Mouse (Mus musculus) kidney, postnatal 36 days (tissue): ENCODE measurements at regions not wholly inside any gene's neighbourhood (a gene's known extent, or its start where the extent isn't known, plus 50 kb on each side); places are given as distances from the start of the nearest gene placed in this dataset.

Experiments used
- DNase-seq, 2 experiments: peaks; one replicate each; pipeline ENCODE4 v3.0.0; 2021 to 2022; ENCODE audit warnings: mixed read lengths in 2 of 2

DNA sequence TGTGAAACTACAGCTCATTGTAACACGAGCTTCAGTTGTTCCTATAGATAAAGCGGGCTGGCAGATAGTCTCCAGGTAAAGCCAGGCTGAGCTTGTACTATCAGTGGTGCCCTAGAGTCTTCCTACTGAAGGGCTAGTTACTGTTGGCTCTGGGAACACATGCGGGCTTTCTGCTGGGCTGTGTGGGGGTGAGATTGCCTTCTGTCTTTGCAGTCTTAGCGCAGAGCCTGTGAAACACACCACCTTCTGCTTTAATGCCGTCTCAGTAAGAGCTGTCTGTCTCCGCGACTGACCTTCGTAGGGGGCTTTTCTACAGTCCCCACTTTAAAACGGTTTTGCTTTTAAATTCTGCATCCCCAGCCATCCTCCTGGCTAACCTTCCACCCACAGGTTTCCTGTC is 76.7 kb downstream of the Trim29 start:
- DNase-seq, result no peak

DNA sequence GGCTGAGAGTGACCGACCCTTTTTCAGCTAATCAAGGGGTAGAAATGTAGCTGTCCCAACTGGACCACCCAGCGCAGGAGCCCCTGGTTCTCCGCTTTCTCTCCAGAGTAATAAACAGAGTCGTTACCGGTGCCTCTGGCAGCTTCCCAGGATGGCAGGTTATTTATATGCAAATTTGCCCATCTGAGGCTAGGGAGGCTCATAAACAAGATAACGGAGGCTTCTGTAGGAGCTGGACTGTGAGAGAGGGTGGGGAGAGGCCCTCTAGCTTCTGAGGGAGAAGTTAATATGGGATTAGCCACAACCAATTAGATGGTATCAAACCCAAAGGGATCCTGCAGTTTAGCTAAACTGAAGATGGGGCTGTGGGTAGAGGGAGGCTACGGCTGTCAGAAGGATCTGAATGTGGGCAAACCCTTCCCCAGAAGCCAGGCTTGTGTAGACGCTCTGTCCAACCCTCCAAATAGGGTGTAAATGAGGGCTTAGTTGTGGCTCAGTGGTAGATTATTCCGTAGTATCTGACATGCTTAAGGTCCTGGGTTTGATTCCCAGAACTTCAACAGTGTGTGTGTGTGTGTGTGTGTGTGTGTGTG is 78.9 kb downstream of the Trim29 start:
- no peak for DNase-seq

DNA sequence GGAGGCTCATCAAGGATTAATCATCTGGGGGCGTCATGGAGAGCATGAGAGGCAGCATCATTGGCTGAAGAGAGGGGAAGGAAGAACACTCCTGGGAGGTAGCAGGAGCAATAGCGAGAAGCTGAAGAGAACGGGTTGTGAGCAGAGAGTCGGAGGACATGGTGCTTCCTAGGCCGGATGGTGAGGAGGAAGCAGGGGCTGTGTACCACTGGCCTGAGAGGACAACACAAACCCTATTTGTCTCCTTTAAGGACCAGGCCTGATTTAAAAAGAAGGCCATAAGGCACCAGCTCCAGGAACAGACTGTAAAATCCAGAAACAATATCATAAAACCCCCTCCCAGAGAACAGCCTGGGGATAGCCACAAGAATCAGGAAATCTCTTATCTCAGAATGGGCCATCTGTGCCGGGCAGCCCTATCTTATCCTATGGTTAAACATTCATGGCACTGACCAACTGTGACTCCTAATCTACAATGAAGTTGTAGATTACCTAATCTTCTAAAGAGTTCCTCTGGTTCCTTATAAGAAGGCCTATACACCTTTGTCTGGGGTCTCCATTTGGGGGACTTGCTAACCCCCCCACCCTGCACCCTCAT is 81.9 kb downstream of the Trim29 start:
- DNase-seq, result no peak

DNA sequence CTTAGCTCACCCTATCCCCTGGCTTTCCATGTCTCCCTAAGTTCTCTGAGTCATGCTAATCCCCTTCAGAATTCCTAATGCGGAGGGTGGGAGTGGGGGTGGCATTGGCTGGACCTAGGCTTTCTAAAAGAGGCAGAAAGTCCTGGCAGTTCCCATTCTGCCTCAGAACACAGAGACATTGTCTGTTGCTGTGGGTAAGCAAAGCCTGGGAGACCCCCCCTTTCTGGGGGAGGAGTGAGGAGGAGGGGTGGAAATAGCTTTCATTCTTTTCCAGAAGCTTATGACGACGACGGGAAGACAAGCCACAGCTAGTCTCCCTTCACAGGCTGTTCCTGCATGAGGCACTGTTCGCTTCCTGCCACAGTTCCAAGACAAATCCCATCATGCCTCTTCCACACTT is 83.6 kb downstream of the Trim29 start:
- no peak for DNase-seq

DNA sequence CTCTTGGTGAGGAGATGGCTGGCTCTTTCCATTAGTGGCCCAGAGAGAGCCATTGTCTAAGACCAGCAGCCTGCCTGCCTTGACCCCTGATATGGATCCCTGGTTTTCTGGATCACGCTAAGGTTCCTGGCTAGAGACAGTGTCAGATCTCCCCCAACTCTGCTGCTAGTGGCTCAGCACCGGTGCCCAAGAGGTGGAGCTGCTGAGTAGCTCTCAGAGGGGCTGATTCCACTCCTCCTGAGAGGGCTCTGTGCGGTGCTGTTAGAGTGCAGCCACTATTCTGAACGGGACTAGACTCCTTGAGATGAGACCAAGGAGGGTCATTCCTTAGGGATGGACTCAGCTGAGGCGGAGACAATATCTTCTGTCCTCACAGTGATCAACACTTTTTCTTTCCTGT is 84.6 kb downstream of the Trim29 start:
- DNase-seq, result peak; percentile 5 to 52

DNA sequence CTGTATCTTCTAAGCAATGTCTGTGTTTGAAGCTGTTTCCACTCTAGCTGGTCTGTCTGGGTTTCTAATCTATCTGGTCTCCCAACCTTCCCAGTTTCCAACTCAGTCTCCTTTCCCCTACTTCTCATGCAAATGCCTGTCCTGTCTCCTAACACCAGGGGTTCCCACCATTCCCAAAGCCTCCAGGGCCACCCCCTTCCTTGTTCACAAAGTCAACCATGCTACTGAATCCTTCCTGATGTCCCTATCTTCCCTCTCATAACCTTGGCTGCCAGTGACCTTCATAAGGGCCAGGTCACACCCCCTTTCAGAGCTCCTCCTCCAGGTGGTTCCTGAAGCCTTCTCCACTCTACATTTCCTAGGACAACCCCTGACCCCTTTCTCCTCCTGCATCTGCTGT is 85.9 kb downstream of the Trim29 start:
- no peak for DNase-seq

DNA sequence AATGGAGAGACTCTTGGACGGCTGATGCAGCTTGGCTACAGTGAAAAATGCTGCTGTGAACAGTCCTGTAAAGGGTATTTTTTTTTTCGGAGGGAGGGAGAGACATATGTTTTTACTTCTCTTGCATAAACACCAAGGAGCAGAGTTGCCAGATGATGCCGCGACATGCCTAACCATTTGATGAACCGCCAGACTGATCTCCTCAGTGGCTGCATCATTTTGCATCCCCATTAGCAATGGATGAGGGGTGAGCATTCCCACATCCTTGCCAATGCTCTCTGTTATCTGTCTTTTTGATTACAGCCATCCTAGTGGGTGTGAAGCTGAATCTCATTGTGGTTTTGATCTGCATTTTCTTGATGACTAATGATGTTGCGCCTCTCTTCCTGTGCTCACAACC is 97.8 kb downstream of the Trim29 start:
- DNase-seq, result no peak

DNA sequence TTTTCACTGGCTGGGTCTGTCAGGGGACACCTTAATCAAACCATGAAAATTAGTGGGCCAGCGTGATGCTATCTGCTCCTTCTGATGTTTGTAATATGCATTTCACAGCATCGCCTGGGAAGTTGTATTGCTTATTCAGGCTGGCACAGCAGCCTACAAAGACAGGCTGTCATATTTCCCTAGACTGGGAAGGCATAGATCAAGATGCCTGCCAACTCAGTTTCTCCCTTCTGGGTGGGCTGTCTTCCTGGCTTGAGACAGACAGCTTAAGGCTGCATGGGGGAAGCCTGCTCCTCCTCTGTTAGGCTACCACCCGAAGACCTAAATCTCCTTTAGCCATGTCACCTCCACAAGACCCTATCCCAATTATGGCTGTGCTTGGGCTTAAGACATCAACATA is 101.8 kb downstream of the Trim29 start:
- no peak for DNase-seq

DNA sequence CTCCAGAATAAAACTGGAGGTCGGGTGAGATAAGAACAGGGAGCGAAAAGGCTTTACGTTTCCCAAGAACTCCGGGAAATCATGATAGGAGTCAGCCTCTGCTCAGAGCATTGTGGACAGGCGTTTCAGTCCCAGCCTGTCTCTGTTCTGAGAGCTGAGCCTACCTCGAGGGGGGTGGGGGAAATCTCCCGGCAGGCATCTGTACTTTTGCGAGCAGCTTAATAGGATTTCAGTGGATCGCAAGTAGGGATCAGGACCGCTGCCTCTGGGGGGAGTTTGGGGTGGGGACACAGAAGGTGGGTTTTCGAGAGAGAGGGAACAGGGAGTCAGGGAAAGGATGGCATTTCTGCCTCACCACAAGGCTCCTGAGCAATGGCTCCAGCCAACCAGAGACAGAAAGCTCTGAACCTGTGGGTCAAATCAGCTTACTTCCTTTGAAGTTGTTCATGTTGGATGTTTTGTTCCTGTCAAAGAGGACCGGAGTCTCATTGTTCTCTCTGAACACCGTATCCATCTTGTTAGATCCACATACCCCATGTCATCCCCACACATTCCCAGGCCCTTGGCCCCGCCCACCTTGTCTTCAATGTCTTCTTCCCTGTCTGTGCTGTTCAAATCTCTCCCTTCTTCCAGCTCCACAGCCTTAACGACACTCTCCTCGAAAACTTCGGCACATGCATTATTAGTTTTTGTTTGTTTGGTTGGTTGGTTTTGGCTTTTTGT is 109.5 kb downstream of the Trim29 start:
- no peak for DNase-seq

DNA sequence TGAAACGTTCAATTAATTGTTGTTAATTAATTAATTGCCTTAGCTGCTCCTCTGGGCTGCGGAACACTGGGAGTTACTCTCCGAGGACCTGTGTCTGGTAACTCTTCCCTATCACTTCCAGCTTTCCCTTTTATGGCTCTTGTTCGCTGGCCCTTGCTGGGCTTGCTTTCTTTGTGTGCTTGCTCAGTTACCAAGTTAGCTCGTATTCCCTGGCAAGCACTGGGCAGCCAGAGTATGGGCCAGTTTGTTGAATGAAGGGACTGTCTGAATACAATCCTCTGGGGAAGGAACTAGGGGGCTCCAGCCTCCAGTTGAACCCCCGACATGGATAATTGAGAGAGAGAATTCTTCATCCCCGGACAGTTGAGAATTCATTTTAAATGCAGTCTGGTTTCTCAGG is 116.4 kb downstream of the Trim29 start:
- DNase-seq, result no peak

DNA sequence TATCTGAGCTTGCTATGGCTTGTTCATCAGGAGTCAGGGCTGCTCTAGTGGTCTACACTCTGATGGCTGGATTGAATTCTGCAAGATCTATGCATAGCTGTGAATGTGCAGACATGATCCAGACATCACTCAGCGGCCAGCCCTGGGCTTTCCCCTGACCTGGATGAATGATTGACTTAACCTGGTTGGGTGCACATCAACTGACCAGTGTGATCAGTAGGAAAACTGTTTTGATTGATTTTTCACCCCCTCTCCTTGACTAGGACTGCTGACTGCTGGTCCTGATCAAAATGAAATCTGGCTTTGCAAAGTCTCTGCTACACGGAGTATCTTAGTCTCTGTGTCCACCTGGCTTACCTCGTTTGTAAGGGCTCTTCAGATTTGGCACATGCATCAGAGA is 123.3 kb downstream of the Trim29 start:
- peak; percentile 19 to 39 for DNase-seq

DNA sequence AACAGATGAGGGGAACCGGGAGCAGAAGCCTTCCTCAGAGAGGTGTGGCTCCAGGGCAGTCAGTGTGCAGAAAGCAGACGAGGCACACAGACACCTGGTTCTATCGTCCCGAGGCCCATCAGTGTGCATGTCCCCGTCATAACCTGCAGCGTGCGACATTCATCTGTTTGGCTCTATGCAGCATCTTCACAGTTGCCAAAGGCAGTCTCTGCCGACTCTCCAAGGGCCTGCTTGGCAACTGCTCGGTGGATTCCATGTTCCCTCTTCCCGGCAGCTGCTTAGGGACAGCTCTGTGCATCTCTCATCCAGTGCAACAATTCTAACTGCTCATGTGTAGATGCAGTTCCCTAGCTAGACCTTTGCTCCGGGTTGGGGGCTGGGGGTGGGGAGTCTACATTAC is 127.8 kb downstream of the Trim29 start:
- no peak for DNase-seq

DNA sequence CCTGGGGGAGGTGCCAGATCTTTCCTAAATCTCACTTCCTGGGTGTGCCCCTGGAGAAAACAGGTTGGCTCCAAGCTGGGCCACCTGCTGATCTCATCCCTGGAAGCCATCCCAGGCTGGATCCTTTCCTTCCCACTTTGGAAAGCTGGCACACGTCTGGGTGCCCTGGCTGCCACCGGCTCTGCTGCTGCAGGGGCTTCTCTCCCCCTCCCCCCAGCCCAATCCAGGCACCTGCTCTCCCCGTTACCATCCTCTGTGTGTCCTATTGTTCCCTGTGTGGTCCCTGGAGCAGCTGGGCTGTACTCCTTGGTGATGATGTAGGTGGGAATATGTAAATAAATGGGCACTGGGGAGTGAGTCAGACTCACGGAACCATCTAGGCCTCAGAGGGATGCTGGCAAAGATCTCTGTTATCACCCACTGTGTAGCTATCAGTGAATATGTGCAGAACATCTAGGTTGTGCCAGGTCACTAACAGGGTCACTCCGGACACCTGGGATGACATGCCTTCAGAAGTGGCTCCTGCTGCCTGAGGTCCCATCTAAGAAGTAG is 130.4 kb downstream of the Trim29 start:
- DNase-seq, result no peak

DNA sequence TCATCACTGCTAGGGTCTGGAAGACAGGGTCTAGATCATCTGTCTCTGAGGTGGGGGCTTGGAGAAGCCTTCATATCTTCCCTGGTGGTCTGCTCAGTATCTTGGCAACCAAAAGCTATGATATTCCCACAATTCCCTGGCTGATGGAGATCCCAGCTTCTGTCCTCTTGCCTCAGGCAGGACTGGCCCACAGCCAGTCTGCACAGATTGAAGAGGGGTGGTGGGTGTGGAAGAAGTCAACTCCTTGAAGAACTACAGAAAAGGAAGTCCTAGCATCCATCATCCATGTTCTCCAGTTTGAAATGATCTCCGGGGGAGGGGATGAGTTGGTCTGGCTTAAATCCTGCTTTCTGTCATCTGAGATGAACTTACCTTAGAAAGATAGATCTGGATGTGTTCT is 134.8 kb downstream of the Trim29 start:
- DNase-seq, result no peak

DNA sequence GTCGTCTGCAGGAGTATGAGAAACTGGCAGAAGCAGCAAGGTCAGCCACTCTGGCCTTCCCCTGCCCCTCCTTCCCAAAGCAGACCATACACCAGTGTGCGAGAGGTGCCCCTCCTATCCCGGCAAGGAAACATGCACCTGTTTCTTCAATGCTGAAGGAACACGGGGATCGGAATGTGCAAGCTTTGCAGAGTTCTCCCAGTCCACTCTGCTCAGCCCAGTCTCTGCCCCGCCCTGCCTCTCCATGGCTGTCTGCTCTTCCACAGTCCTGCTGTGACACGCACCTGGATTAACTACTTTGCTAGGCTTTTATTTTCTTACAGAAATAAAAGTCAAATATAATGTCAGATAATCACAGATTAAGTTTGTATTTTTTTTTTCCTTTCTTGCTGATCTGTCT is 136.7 kb downstream of the Trim29 start:
- peak; percentile 55 to 71 for DNase-seq

DNA sequence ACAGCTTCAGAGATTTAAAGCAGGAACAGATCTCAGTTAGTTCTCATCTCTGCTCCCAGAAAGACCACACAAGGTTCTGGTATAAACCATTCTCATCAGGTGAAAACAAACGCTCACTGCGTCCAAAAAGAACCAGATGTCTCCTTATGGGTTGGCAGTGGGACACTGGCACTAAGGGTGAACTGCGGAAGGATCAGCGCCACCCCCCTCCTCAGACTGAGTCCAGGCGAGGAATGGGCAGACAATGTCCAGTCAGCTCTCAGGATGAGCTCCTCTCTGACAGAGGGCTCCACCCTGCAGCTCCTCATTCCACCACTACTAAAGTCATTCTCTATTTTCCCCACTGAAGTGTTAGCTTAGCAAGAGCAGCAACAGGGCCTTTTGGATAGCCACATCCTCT is 138.3 kb downstream of the Trim29 start:
- DNase-seq, result no peak

DNA sequence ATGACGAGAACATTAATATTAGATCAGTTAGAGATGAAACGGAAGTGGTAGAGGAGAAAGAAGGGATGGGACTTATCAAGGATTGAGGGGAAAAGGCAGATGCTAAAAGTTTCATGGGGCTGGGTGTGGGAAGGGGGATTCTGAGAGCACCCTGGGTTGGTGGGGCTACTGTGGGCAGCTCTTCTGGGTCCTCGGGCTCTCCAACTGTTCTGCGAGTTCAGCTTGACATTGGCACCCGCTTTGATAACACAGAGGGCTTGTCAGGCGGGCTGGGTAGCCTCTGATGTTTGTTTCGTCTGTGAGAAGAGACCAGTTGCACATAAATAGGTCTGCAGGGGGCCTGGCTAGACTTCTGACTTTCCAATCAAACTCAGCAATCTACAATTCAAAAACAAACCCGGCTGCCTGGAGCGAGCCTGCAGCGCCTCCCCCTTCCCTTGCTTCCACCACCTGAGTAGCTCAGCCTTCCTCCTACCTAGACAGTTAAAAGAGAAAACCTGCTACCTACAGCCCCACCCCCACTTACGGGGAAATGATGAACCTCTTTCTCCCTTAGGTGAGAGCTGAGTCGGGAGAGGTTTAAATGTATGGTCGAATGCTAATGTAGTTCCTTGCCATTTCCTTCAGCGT is 143.4 kb downstream of the Trim29 start:
- DNase-seq, result peak; percentile 46 to 47

DNA sequence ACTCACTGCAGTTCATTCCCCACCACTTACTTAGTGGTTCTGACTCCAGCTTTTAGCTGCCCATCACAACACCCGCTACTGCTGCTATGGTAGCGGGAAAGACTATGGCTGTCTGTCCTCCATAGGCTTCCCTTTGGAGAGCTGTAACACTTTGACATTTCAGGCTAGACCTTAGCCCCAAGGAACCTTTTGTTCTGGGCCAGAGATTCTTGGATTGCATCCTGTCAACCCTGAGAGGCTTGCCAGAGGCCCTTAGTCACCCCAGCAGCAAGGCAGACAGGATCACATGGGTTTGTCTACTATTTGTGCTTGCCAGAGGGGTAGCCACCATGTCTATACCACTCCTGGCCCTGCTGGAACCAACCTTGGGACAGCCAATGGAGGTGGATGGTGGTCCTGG is 147.1 kb downstream of the Trim29 start:
- peak in 1 of 2 experiments; percentile 24 for DNase-seq

DNA sequence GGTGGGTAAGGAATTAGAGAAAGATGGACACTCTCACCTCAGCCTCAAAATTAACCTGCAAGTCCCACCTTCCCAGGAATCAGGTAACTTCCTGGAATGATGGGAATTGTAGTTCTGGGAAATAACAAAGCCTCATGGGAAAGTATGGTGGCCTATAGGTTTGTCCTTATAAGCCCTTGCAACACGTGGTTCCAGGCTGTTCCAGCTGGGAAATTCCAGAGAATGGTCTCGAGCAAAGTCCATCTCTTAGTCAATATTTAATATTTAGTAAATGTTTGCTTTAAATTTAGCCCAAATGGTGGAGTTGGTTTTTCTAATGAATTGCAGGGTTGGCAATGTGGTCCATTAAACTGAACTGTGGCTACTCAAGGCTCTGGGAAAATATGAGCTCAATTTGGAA is 150.5 kb downstream of the Trim29 start:
- peak; percentile 55 to 80 for DNase-seq

DNA sequence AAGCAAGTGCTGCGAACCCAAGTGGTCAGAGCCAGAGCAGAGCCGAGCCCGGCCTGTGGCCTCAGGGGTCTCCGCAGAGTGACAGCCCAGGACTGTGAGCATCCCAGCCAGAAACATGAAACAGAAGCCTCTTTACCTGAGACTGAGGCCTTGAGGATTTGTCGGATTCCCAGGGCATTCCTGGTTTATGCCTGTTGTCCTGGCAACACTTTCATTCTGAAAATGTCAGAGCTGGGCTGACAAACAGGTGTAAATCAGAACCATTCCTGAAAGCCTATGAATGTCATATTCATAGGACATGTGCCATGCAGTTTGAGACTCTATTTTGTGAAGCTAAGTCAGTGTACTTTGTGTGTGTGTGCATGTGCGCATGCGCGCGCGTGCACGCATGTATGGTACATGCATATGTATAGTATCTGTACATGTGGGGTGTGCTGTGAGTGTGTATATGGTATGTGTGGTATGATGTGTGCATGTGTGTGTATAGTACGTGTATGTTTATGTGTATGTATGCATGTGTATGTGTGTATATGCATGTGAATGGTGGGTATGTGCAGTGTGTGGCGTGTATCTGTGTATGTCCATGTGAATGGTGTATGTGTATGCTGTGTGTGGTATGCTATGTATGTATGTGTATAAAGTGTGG is 152.9 kb downstream of the Trim29 start:
- DNase-seq, result no peak

DNA sequence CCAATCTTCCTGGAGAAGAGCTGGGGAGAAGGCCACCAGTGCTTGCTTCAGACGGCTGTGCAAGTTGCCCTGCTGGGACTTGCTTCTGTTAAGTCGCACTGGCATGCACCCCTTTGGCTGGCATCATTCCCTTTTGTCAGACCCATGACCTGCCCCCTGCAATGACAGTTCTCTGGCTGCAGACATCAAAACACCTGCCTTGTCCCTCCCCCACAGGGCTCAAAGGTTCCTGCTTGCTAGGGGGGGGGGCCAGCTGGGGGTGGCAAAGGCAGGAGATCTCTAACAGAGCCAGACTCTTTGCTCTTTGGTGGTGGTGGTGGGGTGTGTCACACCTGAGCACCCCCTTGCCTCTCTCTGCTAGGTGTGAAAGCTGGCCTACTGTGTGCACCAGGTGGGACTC is 154.5 kb downstream of the Trim29 start:
- DNase-seq, result peak; percentile 85 to 91

DNA sequence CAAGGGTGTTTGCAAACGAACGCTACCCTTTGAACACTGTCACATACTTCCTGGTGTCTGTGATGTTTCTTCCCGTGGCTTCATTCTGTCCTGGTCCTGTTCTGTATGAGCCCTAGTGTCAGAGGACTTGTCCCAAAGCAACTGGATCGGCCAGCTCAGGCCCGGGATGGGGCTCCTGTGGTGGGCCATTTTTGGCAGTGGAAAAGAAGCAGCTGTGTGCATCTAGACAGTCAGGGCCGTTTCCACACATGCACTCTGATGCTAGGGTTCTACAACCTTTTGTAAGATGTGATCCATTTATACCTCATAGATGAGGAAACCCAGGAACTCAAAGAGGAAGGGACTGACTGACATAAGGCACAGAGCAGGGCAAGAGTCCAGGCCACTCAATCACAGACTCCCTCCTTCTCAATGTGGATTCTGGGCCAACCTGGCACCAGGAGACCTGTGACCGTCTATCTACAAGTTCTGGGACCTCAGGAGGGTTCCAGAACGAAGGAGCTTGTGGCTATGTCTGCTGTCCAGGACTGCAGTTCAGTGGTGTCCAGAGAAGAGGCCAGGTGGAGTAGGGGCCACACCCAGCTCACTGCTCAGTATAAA is 155.2 kb downstream of the Trim29 start:
- peak; percentile 57 to 64 for DNase-seq

DNA sequence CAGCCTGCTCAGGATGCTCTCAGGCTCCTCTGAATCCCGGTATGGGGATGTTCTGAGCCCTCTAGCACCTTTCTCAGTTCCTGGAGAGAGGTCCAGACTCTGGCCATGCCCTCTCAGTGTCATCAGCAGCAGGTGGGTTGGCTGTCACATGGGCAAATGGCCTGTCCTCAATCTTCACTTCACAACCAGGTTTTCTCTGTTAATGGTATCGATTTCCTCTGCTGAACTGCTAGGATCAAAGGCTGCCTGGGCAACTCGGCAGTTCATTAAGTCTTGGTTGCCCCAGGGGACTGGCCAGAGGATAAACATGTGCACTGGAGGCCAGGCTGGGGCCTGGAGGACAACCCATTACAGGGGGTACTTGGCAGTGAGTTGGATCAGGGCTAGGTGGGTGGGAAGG is 156.2 kb downstream of the Trim29 start:
- DNase-seq, result no peak
